Mouse (Mus musculus): Measurements from ENCODE around the gene Adprhl2. TPM values are rescaled to one million over a fixed set of nuclear protein-coding genes. Genes with fewer than 3 reads are reported as not detected.

Adprhl2 gene
- total and polyA plus RNA-seq, 2 experiments from 2014 or later, result 61.9 to 80.6 TPM

DNA sequence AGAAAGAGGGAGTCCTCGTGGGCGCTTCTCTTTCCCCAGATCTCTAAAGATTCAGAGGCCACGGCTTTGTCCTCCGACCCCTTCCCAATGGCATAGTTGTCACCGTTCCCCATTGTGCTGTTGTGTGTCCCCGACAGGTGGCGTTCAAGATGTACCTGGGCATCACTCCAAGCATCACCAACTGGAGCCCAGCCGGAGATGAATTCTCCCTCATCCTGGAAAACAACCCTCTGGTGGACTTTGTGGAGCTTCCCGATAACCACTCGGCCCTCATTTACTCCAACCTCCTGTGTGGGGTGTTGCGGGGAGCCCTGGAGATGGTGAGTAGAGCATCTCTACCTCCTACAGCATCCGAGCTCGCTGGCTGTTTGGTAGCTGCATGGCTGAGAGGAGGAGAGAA is 47.8 kb downstream of the Adprhl2 start:
- no peaks in the 10 kb centered on the region for H3K27me3 ChIP-seq (ENCODE audit: insufficient read depth, low read length)
- 79% methylated on average over 13 of the region's 13 CpGs for WGBS
- ATAC-seq (ENCODE audit: low FRiP score), result no peak

GRCm38 (mm10) chr4:126269292-126269691 is 52.2 kb downstream of the Adprhl2 start:
- no peaks in the 10 kb centered on the region for H3K9me3 ChIP-seq (ENCODE audit: low read length)
- no peaks in the 10 kb centered on the region for H3K4me1 ChIP-seq (ENCODE audit: insufficient read depth, low read length)
- no peak overlapping the region for H3K4me2 ChIP-seq (ENCODE audit: low read depth, low read length, poor library complexity, severe bottlenecking)
- H3K27me3 ChIP-seq (ENCODE audit: insufficient read depth, low read length), result no peaks in the 10 kb centered on the region
- 75% methylated on average over 3 of the region's 3 CpGs for WGBS
- no peak overlapping the region for H3K9ac ChIP-seq (replicated peaks; ENCODE audit: low read length, poor library complexity, severe bottlenecking)
- peaks cover 20% of the 10 kb centered on the region for H3K36me3 ChIP-seq (ENCODE audit: insufficient read depth, low read length)
- no peak for DNase-seq (ENCODE audit: low spot score)
- H3K27ac ChIP-seq (ENCODE audit: low read depth, low read length), result no peak overlapping the region
- ATAC-seq (ENCODE audit: low FRiP score), result no peak
- no peak overlapping the region for H3K4me3 ChIP-seq (ENCODE audit: low read depth, low read length)
- TF ChIP-seq CTCF (IDR thresholded peaks at IDR 0.05), result no peak

More for the DNA sequence above, 47.8 kb downstream of the Adprhl2 start:
- no peak for DNase-seq (ENCODE audit: low spot score)
- TF ChIP-seq CTCF (IDR thresholded peaks at IDR 0.05), result no peak
- peaks cover 25% of the 10 kb centered on the region for H3K36me3 ChIP-seq (ENCODE audit: insufficient read depth, low read length)
- H3K4me3 ChIP-seq (ENCODE audit: low read depth, low read length), result no peak overlapping the region
- H3K27ac ChIP-seq (ENCODE audit: low read depth, low read length), result no peak overlapping the region
- no peak overlapping the region for H3K9ac ChIP-seq (replicated peaks; ENCODE audit: low read length, poor library complexity, severe bottlenecking)
- H3K4me1 ChIP-seq (ENCODE audit: insufficient read depth, low read length), result no peaks in the 10 kb centered on the region
- H3K4me2 ChIP-seq (ENCODE audit: low read depth, low read length, poor library complexity, severe bottlenecking), result no peak overlapping the region
- H3K9me3 ChIP-seq (ENCODE audit: low read length), result no peaks in the 10 kb centered on the region

Other genes starting within 250 kb of the Adprhl2 start
- gene Lsm10, start 225.1 kb downstream of the Adprhl2 start, total RNA-seq (2014; rRNA removed), result 27.0 and 28.6 TPM in 2 replicates
- 47.7 and 49.3 TPM in 2 replicates for gene Lsm10, start 225.1 kb downstream of the Adprhl2 start, polyA plus RNA-seq (2015; fragmentation: Nextera tagmentation; extraction: Ambion mirVana)
- 18.0 and 21.2 TPM in 2 replicates for gene Stk40, start 217.7 kb downstream of the Adprhl2 start, total RNA-seq (2014; rRNA removed)
- gene Stk40, start 217.7 kb downstream of the Adprhl2 start, polyA plus RNA-seq (2015; fragmentation: Nextera tagmentation; extraction: Ambion mirVana), result 16.9 and 17.4 TPM in 2 replicates
- 8.5 and 12.3 TPM in 2 replicates for gene Eva1b, start 174.0 kb downstream of the Adprhl2 start, total RNA-seq (2014; rRNA removed)
- gene Eva1b, start 174.0 kb downstream of the Adprhl2 start, polyA plus RNA-seq (2015; fragmentation: Nextera tagmentation; extraction: Ambion mirVana), result 9.1 and 10.6 TPM in 2 replicates
- gene Sh3d21, start 158.2 kb downstream of the Adprhl2 start, total RNA-seq (2014; rRNA removed), result 0.19 and 2.7 TPM in 2 replicates
- 2.6 and 2.9 TPM in 2 replicates for gene Sh3d21, start 158.2 kb downstream of the Adprhl2 start, polyA plus RNA-seq (2015; fragmentation: Nextera tagmentation; extraction: Ambion mirVana)
- 119 and 162 TPM in 2 replicates for gene Thrap3, start 118.9 kb downstream of the Adprhl2 start, total RNA-seq (2014; rRNA removed)
- gene Thrap3, start 118.9 kb downstream of the Adprhl2 start, polyA plus RNA-seq (2015; fragmentation: Nextera tagmentation; extraction: Ambion mirVana), result 81.6 and 94.8 TPM in 2 replicates
- 106 and 124 TPM in 2 replicates for gene Map7d1, start 65.4 kb downstream of the Adprhl2 start, total RNA-seq (2014; rRNA removed)
- 56.9 and 61.2 TPM in 2 replicates for gene Map7d1, start 65.4 kb downstream of the Adprhl2 start, polyA plus RNA-seq (2015; fragmentation: Nextera tagmentation; extraction: Ambion mirVana)
- 121 and 122 TPM in 2 replicates for gene Trappc3, start 59.4 kb downstream of the Adprhl2 start, total RNA-seq (2014; rRNA removed)
- gene Trappc3, start 59.4 kb downstream of the Adprhl2 start, polyA plus RNA-seq (2015; fragmentation: Nextera tagmentation; extraction: Ambion mirVana), result 173 and 186 TPM in 2 replicates
- 8.3 and 11.0 TPM in 2 replicates for gene Col8a2, start 34.9 kb downstream of the Adprhl2 start, total RNA-seq (2014; rRNA removed)
- 1.3 TPM in 2 replicates for gene Col8a2, start 34.9 kb downstream of the Adprhl2 start, polyA plus RNA-seq (2015; fragmentation: Nextera tagmentation; extraction: Ambion mirVana)
- 5.0 and 6.3 TPM in 2 replicates for gene Tekt2, start 4.0 kb upstream of the Adprhl2 start, total RNA-seq (2014; rRNA removed)
- gene Tekt2, start 4.0 kb upstream of the Adprhl2 start, polyA plus RNA-seq (2015; fragmentation: Nextera tagmentation; extraction: Ambion mirVana), result 19.1 and 19.9 TPM in 2 replicates
- gene Ago3, start 107.9 kb upstream of the Adprhl2 start, total RNA-seq (2014; rRNA removed), result 9.8 and 10.6 TPM in 2 replicates
- gene Ago3, start 107.9 kb upstream of the Adprhl2 start, polyA plus RNA-seq (2015; fragmentation: Nextera tagmentation; extraction: Ambion mirVana), result 9.4 and 11.8 TPM in 2 replicates
- 36.3 and 49.8 TPM in 2 replicates for gene Ago1, start 146.9 kb upstream of the Adprhl2 start, total RNA-seq (2014; rRNA removed)
- gene Ago1, start 146.9 kb upstream of the Adprhl2 start, polyA plus RNA-seq (2015; fragmentation: Nextera tagmentation; extraction: Ambion mirVana), result 5.0 and 6.4 TPM in 2 replicates
- 10.0 and 12.6 TPM in 2 replicates for gene Ago4, start 211.8 kb upstream of the Adprhl2 start, total RNA-seq (2014; rRNA removed)
- 3.3 and 3.6 TPM in 2 replicates for gene Ago4, start 211.8 kb upstream of the Adprhl2 start, polyA plus RNA-seq (2015; fragmentation: Nextera tagmentation; extraction: Ambion mirVana)
- 1.2 and 1.4 TPM in 2 replicates for gene Clspn, start 235.2 kb upstream of the Adprhl2 start, total RNA-seq (2014; rRNA removed)
- 1.2 and 1.5 TPM in 2 replicates for gene Clspn, start 235.2 kb upstream of the Adprhl2 start, polyA plus RNA-seq (2015; fragmentation: Nextera tagmentation; extraction: Ambion mirVana)

Measured in midbrain, postnatal 0 days (tissue).